Mouse (Mus musculus): ENCODE measurements at regions not wholly inside any gene's neighbourhood (a gene's known extent, or its start where the extent isn't known, plus 50 kb on each side); places are given as distances from the start of the nearest gene placed in this dataset.

DNA sequence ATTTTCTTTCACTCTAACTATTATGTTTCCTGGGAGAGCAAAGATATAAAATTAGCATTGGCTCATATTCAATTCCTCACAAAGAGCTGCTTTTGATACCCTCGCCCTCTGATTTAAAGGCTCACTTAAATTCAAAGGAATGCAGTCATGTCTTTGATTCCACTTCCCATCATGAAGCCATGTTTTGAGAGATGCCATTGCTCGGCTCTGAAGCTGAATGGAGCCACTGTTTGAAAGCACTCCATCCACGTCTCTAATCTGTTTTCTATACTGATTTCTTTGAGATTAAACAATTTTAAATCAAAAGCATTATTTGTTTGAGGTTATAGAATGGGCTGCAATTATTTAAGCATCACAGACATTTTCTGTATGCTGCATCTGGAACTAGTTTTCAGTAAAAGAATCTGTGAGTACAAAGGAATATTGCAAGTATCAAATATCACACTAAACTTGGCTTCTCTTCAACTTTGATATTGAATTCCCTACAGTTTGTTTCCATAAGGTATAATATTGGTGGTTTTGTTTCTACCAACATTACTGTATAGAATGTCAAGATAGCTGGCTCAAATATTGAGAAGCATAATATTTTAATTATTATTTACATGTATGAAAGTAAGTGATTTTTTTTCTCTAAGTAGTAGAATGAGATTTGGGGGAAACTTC is 126.4 kb downstream of the Rpl10l start:
- Histone ChIP-seq H3K27ac (ENCODE audit: low read depth, low read length) (no peak overlapping the region), H3K36me3 (ENCODE audit: control insufficient read depth, insufficient read depth, low read length) (no peaks in the 10 kb centered on the region), H3K4me1 (replicated peaks; ENCODE audit: control insufficient read depth, insufficient read depth, low read length) (no peaks in the 10 kb centered on the region), H3K9me3 (ENCODE audit: control insufficient read depth, low read length) (no peaks in the 10 kb centered on the region), H3K27me3 (ENCODE audit: control insufficient read depth, insufficient read depth, low read length) (no peaks in the 10 kb centered on the region), H3K9ac (ENCODE audit: low read length) (no peak overlapping the region), H3K4me2 (ENCODE audit: low read depth, low read length, severe bottlenecking) (no peak overlapping the region), H3K4me3 (ENCODE audit: low read depth, low read length) (no peak overlapping the region)
- no peak for DNase-seq (ENCODE audit: low spot score)
- 15% methylated on average over 3 of the region's 3 CpGs for WGBS
- ATAC-seq (replicated peaks; ENCODE audit: low FRiP score) = peak; percentile 63

DNA sequence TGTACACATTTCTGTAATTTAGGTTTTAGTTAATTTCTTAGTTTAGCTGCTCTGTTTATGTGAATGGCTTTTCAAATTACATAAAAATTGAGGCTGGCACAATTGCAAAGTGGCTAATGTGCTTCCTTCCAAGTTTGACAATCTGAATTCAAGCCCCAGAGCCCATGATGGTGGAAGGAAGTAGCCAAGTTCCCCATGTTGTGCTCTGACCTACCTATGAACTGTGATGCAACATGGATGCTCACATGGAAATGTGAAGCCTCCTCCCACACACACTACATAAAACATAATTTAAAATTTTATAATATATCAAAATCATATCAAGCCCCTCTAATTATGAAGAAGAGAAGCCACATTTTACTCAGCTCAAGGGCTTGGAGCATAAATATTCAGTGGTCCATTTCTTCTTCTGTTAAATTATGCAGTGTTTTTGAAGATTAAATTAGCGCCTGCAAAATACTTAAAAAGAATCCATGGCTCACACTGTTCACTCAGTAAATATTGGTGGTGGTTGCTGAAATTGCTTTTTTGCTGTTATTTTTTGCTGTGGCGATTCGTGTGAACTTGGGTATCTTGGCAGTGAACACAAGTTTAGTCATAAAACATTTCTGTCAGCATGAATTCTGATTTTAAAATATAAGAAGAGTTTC is 127.1 kb downstream of the Rpl10l start:
- DNase-seq (ENCODE audit: low spot score) = no peak
- no peak overlapping the region for H3K4me2 ChIP-seq (ENCODE audit: low read depth, low read length, severe bottlenecking)
- peak; percentile 39; the same call in 1 of the 2 replicates for ATAC-seq (replicated peaks; ENCODE audit: low FRiP score)
- no peak overlapping the region for H3K27ac ChIP-seq (ENCODE audit: low read depth, low read length)
- no peaks in the 10 kb centered on the region for H3K9me3 ChIP-seq (ENCODE audit: control insufficient read depth, low read length)
- no peak overlapping the region for H3K4me3 ChIP-seq (ENCODE audit: low read depth, low read length)
- no peaks in the 10 kb centered on the region for H3K36me3 ChIP-seq (ENCODE audit: control insufficient read depth, insufficient read depth, low read length)
- 67% methylated on average over 3 of the region's 3 CpGs for WGBS
- no peaks in the 10 kb centered on the region for H3K4me1 ChIP-seq (replicated peaks; ENCODE audit: control insufficient read depth, insufficient read depth, low read length)
- no peaks in the 10 kb centered on the region for H3K27me3 ChIP-seq (ENCODE audit: control insufficient read depth, insufficient read depth, low read length)
- no peak overlapping the region for H3K9ac ChIP-seq (ENCODE audit: low read length)

DNA sequence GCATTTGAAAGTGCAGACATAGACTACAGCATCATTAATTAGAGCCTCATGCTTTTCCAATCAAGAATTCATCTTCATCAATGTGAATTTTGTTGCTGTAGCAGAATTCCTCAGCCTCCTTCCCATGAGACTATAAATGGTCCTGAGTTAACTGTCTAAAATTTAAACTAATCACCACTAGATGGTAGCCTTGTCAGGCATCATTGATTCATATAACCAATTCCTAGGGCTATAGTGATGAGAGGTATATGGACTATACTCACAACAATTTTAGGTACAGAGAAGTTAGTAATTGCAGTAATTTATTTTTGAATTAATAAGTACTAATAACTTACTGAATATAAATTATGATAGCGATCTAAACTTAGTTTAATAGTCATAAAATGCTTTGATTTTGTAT is 153.3 kb downstream of the Rpl10l start:
- ATAC-seq (replicated peaks; ENCODE audit: low FRiP score) = peak; percentile 51; the same call in 1 of the 2 replicates
- DNase-seq (ENCODE audit: low spot score) = no peak
- Histone ChIP-seq H3K36me3 (ENCODE audit: control insufficient read depth, insufficient read depth, low read length) (no peaks in the 10 kb centered on the region), H3K4me3 (ENCODE audit: low read depth, low read length) (no peak overlapping the region), H3K9ac (ENCODE audit: low read length) (no peak overlapping the region), H3K9me3 (ENCODE audit: control insufficient read depth, low read length) (no peaks in the 10 kb centered on the region), H3K27me3 (ENCODE audit: control insufficient read depth, insufficient read depth, low read length) (no peaks in the 10 kb centered on the region), H3K4me1 (replicated peaks; ENCODE audit: control insufficient read depth, insufficient read depth, low read length) (no peaks in the 10 kb centered on the region), H3K27ac (ENCODE audit: low read depth, low read length) (no peak overlapping the region), H3K4me2 (ENCODE audit: low read depth, low read length, severe bottlenecking) (no peak overlapping the region)
- WGBS = 51% methylated on average over 1 of the region's 1 CpGs

DNA sequence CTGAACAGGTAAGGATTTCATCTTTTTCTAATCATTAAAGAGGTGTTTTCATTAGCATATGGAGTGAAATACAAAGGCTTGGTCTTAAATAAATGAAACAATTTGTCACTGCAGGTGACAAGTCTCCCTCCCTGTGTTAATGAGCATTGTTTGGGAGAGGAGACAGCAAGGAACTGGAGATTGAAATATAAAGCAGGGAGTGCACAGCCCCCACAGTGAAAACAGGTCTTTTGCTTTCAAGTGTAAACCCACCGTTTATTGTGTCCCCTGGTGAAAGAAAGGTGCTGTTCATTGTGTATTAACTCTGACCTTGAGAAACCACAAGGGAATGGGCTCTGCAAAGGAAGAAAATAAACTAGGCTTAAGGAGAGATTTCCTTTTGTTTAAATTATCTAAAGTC is 164.6 kb downstream of the Rpl10l start:
- WGBS = 7% methylated on average over 1 of the region's 1 CpGs
- DNase-seq (ENCODE audit: low spot score) (no peak), ATAC-seq (replicated peaks; ENCODE audit: low FRiP score) (no peak)
- no peaks in the 10 kb centered on the region for H3K9me3 ChIP-seq (ENCODE audit: control insufficient read depth, low read length)
- H3K9ac ChIP-seq (ENCODE audit: low read length) = no peak overlapping the region
- no peak overlapping the region for H3K4me3 ChIP-seq (ENCODE audit: low read depth, low read length)
- no peaks in the 10 kb centered on the region for H3K27me3 ChIP-seq (ENCODE audit: control insufficient read depth, insufficient read depth, low read length)
- H3K27ac ChIP-seq (ENCODE audit: low read depth, low read length) = no peak overlapping the region
- H3K4me1 ChIP-seq (replicated peaks; ENCODE audit: control insufficient read depth, insufficient read depth, low read length) = peaks cover 3% of the 10 kb centered on the region; the same call in 1 of the 2 replicates
- no peak overlapping the region for H3K4me2 ChIP-seq (ENCODE audit: low read depth, low read length, severe bottlenecking)
- H3K36me3 ChIP-seq (ENCODE audit: control insufficient read depth, insufficient read depth, low read length) = no peaks in the 10 kb centered on the region

DNA sequence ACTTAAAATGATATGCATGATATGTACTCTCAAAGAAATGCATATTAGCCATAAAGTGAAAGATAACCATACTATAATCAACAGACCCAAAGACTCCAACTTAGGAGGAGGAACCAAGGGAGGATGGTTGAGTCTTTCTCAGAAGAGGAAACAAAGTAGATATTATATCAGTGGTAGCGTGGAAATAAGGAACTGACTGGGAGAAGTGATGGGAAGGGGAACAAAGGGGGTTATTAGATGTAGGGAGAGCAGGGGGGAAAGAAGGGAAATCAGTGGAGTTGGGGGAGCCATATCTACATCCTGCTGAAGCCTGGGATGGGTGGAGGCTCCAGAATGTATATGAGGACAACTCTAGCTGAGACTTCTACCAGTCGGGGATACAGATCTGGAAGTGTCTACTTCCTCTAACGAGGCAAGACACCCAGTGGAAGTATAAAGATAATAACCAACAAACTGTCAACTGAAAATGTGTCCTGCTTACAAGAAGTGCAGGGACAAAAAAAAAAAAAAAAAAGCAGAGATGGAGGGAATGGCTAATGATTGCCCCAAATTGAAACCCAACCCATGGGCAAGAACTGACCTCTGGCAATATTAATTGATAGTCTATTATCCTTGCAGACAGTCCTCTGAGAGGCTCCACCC is 193.3 kb downstream of the Rpl10l start:
- ATAC-seq (replicated peaks; ENCODE audit: low FRiP score) (no peak), DNase-seq (ENCODE audit: low spot score) (no peak)
- H3K27ac ChIP-seq (ENCODE audit: low read depth, low read length) = no peak overlapping the region
- 85% methylated on average over 3 of the region's 3 CpGs for WGBS
- H3K9ac ChIP-seq (ENCODE audit: low read length) = no peak overlapping the region
- no peaks in the 10 kb centered on the region for H3K4me1 ChIP-seq (replicated peaks; ENCODE audit: control insufficient read depth, insufficient read depth, low read length)
- no peaks in the 10 kb centered on the region for H3K36me3 ChIP-seq (ENCODE audit: control insufficient read depth, insufficient read depth, low read length)
- H3K4me2 ChIP-seq (ENCODE audit: low read depth, low read length, severe bottlenecking) = no peak overlapping the region
- no peaks in the 10 kb centered on the region for H3K9me3 ChIP-seq (ENCODE audit: control insufficient read depth, low read length)
- no peaks in the 10 kb centered on the region for H3K27me3 ChIP-seq (ENCODE audit: control insufficient read depth, insufficient read depth, low read length)
- no peak overlapping the region for H3K4me3 ChIP-seq (ENCODE audit: low read depth, low read length)

DNA sequence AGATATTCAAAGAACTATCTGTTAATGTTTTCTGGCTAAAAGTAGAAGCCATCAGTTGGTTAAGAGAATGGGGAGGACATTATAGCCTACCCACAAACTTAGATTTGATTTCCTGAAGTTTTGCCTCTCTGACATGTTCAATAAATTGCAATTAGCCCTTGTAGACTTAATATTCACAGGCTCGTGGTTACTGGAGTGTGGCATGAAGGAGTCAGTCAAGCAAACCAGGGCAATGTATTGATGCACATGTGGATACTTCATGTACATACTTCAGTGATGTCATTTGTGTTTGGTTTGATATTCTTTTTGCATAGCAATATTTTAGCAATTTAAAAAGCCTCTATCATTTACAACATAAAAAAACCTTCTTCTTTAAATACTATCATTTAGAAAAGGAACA is 223.9 kb downstream of the Rpl10l start:
- Histone ChIP-seq H3K27ac (ENCODE audit: low read depth, low read length) (no peak overlapping the region), H3K9ac (ENCODE audit: low read length) (no peak overlapping the region), H3K27me3 (ENCODE audit: control insufficient read depth, insufficient read depth, low read length) (no peaks in the 10 kb centered on the region), H3K4me2 (ENCODE audit: low read depth, low read length, severe bottlenecking) (no peak overlapping the region), H3K4me3 (ENCODE audit: low read depth, low read length) (no peak overlapping the region), H3K36me3 (ENCODE audit: control insufficient read depth, insufficient read depth, low read length) (no peaks in the 10 kb centered on the region), H3K9me3 (ENCODE audit: control insufficient read depth, low read length) (no peaks in the 10 kb centered on the region), H3K4me1 (replicated peaks; ENCODE audit: control insufficient read depth, insufficient read depth, low read length) (no peaks in the 10 kb centered on the region)
- DNase-seq (ENCODE audit: low spot score) (no peak), ATAC-seq (replicated peaks; ENCODE audit: low FRiP score) (no peak)
- WGBS = 68% methylated on average over 1 of the region's 1 CpGs

DNA sequence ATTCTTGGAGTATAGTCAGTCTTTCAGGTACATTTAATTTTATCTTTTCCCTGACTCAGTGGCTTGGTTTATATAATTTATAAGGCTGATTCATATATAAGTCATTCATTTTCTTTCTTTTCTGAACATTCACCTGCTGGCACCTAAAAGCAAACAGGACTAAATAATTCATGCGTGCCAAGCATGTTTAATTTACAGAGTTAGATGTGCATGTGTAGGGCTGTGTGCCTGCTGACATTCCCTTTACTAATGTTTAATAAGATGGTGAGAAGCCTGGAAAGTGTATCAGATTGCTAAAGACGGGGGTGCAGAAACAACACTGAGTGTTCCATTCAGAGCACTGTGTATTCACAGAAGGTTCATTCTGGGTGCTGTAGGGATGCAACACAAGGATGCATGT is 229.0 kb downstream of the Rpl10l start:
- ATAC-seq (replicated peaks; ENCODE audit: low FRiP score) (no peak), DNase-seq (ENCODE audit: low spot score) (no peak)
- Histone ChIP-seq H3K27ac (ENCODE audit: low read depth, low read length) (no peak overlapping the region), H3K27me3 (ENCODE audit: control insufficient read depth, insufficient read depth, low read length) (no peaks in the 10 kb centered on the region), H3K4me1 (replicated peaks; ENCODE audit: control insufficient read depth, insufficient read depth, low read length) (no peaks in the 10 kb centered on the region), H3K36me3 (ENCODE audit: control insufficient read depth, insufficient read depth, low read length) (no peaks in the 10 kb centered on the region), H3K4me2 (ENCODE audit: low read depth, low read length, severe bottlenecking) (no peak overlapping the region), H3K4me3 (ENCODE audit: low read depth, low read length) (no peak overlapping the region), H3K9ac (ENCODE audit: low read length) (no peak overlapping the region), H3K9me3 (ENCODE audit: control insufficient read depth, low read length) (no peaks in the 10 kb centered on the region)
- 70% methylated on average over 2 of the region's 2 CpGs for WGBS

DNA sequence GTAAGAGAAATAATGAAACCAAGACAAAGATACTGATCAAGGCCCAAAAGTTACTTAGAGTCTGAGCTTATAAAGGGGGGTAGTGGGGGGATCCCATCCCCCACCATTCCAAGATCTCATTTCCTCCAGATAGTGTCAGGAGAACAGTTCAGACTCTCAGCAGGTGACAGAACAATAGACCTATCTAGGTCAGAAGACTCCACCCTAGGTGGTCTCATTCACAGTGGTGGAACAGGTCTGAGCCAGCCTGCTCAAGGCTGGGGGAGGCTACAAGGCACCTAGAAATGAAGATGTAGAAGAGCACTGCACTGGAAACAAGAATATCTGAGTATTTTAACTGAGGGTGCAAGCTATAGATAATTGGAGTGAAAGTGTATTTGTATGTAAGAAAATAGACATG is 235.3 kb downstream of the Rpl10l start:
- ATAC-seq (replicated peaks; ENCODE audit: low FRiP score) = no peak
- Histone ChIP-seq H3K27ac (ENCODE audit: low read depth, low read length) (no peak overlapping the region), H3K4me1 (replicated peaks; ENCODE audit: control insufficient read depth, insufficient read depth, low read length) (no peaks in the 10 kb centered on the region), H3K9ac (ENCODE audit: low read length) (no peak overlapping the region), H3K36me3 (ENCODE audit: control insufficient read depth, insufficient read depth, low read length) (no peaks in the 10 kb centered on the region), H3K4me2 (ENCODE audit: low read depth, low read length, severe bottlenecking) (no peak overlapping the region), H3K27me3 (ENCODE audit: control insufficient read depth, insufficient read depth, low read length) (no peaks in the 10 kb centered on the region), H3K4me3 (ENCODE audit: low read depth, low read length) (no peak overlapping the region), H3K9me3 (ENCODE audit: control insufficient read depth, low read length) (no peaks in the 10 kb centered on the region)
- no peak for DNase-seq (ENCODE audit: low spot score)

DNA sequence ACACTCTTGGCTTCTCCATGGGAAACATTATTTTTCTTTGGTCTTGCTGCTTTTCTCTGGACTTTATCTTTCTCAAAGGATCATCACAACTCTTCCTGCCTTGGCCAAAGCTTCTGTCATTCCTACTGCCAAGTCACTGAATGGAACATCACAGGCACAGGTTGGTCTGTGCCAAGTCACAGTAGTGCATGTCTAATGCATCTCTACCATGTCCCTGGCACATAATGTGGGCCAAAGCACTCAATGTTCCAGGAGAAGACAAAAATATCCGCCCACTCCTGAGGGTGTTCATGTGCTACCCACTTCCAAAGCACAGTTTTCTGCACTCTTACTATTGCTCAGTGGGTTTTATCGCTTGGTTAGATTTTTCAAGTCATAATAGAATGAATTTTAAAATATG is 247.9 kb downstream of the Rpl10l start:
- Histone ChIP-seq H3K9ac (ENCODE audit: low read length) (no peak overlapping the region), H3K27me3 (ENCODE audit: control insufficient read depth, insufficient read depth, low read length) (no peaks in the 10 kb centered on the region), H3K9me3 (ENCODE audit: control insufficient read depth, low read length) (no peaks in the 10 kb centered on the region), H3K36me3 (ENCODE audit: control insufficient read depth, insufficient read depth, low read length) (no peaks in the 10 kb centered on the region), H3K4me1 (replicated peaks; ENCODE audit: control insufficient read depth, insufficient read depth, low read length) (no peaks in the 10 kb centered on the region), H3K27ac (ENCODE audit: low read depth, low read length) (no peak overlapping the region), H3K4me2 (ENCODE audit: low read depth, low read length, severe bottlenecking) (no peak overlapping the region), H3K4me3 (ENCODE audit: low read depth, low read length) (no peak overlapping the region)
- ATAC-seq (replicated peaks; ENCODE audit: low FRiP score) = no peak
- WGBS = 89% methylated on average over 2 of the region's 2 CpGs
- no peak for DNase-seq (ENCODE audit: low spot score)
